Mouse (Mus musculus) left cerebral cortex, postnatal 4 days (tissue): ENCODE data around the gene Dlg2. TPM values are rescaled to one million over a fixed set of nuclear protein-coding genes. Genes with fewer than 3 reads are reported as not detected.
"Not testable (repeated sequence)": the region's sequence is repeated elsewhere in the genome, so short reads cannot be mapped to it uniquely, and the experiment has no call there.

Source experiments
- DNase-seq: peaks from one replicate; pipeline ENCODE4 v3.0.0-alpha.2; 2022
- intact Hi-C: fragments of 180-260 bp; cut with DNase I; formaldehyde crosslinking; loops from one replicate; pipeline ENCODE4 v1.15.1; 2025
- total RNA-seq, 2 experiments: library from RNA; stranded (reverse); gene quantifications; 2 replicates each; pipeline ENCODE4 v1.2.3; 2021

The Dlg2 gene
- total RNA-seq, 2 experiments from 2014 or later: 316 to 332 TPM

- DNase-seq: no peak
- intact Hi-C loops: no loop called here
These were observed 315.1 kb downstream of the Dlg2 start for GRCm38 (mm10) chr7:90791522-90791921.

DNA sequence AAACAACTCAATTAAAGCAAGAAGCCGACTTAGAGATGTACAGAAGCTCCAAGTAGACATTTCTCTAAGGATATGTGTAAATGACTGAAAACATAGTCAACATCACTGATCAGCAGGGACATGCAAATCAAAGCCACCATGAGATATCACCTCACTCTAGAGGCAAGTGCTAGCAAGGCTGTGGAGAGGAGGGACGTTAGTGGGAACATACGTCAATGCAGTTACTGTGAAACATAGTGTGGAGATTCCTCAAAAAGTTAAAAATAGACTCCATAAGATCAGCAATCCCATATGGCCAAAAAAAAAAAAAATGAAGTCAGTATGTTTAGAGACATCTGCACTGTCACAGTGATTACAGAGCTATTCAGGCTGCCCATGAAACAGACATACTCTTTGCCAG lies 349.2 kb downstream of the Dlg2 start:
- DNase-seq: no peak
- intact Hi-C loops: no loop called here

DNA sequence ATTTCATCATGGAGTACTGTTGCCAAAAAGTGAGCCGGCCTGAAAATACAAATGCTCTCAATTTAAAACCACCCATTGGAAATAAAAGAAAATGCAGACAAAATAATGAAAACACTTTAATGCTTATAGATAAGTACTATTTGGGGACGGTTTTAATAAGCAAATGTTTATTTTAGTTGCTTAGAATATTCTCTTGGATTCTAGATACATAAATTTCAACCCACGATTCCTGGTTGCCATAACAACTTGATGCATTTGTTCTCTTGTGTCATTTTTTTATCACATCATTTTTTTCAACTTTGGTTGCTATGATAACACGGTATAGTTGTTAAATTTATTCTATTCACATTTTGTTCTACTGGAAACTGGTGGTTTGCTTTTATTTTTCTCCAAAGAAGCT lies 364.8 kb downstream of the Dlg2 start:
- intact Hi-C loops: no loop called here
- DNase-seq: no peak

DNA sequence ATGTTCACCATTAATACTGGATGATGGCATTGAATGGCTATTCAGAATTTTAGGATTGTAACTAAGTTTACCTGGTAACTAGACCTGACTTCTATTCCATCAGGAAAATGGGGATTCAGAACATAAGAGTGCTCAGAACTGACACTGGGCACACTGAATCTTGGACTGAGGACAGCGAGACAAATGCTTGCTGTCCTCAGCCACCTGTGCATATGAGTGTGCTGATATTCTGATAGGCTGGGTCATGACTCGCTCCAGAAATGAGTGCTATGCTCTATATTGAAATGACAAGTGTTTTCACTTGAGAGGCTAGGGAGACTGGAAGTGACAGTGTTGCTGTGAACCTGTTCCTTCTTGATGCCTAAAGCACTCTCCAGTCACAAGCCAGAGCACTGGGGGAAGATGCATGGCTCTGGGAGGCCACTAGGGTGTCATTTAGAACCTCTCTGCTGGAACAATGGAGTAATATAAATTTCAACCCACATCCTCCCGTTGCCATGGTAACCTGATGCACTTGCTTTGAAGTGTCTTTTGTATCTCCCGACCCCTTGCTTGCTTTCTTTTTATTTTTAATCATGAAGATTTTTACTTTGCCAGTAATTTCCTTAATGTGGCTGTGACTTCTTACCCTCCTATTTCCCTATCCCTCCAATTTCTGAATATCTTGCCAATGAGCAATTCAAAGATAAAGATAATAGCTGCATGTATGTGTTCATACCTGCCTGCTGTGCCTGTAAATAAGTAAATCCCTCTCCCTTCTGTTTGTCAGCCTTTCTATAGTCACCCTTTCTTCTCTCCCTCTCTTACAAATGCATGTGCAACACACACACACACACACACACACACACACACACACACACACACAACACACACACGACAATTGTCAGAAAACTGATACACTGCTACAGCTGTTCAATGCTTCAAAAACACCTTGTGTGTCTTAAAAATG lies 367.1 kb downstream of the Dlg2 start:
- intact Hi-C loops: no loop called here
- DNase-seq: peak; percentile 1

GRCm38 (mm10) chr7:90876796-90877195 lies 400.3 kb downstream of the Dlg2 start:
- intact Hi-C loops, DNase-seq: not testable (repeated sequence)

GRCm38 (mm10) chr7:90882740-90883139 lies 406.3 kb downstream of the Dlg2 start:
- DNase-seq: no peak
- intact Hi-C loops: no loop called here

DNA sequence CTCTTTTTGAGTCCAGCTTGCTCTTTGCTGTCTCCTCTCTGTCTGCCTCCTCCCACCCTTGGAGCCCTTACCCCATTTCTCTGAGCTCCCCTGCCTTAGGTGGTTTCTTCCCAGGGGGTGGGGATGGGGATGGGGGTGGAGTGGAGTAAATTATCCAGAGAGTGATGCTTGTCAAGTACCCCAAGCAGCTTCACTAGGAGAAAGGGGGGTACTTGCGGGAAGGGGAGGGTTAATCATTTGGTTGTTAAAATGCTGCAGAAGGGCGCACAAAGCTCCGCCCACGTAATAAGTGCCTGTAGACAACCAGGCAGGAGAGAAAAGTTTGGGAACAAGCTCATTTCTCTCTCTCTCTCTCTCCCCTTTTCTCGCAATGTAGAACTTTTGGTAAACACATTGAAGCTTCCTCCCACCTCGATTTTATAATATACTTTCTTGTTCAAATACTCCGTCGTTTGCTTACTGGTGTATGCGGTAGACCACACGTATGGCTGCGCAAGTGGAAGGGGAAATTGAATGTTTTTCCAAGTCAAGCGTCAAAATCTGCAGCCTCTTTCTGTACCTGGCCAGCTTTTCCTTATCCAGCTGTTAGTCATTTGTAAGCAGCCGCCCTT lies 410.0 kb downstream of the Dlg2 start:
- DNase-seq: peak; percentile 1
- intact Hi-C loops: no loop called here

DNA sequence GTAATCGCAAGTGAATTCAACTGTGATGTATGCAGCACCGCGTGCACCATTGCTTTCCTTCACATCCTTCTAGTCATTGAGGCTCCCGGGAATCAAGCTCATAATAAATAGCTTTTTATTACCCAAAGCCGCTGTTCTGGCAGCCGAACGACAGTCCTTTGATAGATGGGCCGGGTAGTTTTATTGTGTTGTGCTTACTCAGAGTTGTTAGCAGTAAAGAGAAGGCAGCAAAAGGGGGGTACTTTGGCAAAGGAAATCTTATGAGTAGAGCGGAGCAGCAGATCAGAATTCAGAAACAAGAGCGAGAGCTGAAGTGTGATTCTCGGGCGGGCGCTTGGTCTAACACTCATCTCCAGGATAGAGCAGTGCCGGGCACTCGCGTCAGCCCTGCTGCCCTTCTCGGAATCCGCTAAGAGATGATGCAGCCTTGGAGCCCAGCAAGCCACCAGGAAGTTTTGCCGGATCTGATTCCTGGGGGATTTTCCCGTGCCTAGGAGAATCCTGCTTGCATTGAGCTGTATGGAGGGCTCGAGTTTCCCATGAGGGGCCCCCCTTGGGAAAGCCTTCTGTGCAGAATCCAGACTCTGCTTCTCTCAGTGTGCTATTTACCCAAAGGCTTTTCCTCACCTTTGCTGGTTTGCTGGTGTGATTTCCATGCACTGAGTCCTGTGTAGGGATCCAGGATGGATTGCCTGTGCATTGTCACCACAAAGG lies 410.7 kb downstream of the Dlg2 start:
- intact Hi-C loops: no loop called here
- DNase-seq: peak; percentile 26

- no peak for DNase-seq
These were observed 451.0 kb downstream of the Dlg2 start for GRCm38 (mm10) chr7:90927441-90927840.

DNA sequence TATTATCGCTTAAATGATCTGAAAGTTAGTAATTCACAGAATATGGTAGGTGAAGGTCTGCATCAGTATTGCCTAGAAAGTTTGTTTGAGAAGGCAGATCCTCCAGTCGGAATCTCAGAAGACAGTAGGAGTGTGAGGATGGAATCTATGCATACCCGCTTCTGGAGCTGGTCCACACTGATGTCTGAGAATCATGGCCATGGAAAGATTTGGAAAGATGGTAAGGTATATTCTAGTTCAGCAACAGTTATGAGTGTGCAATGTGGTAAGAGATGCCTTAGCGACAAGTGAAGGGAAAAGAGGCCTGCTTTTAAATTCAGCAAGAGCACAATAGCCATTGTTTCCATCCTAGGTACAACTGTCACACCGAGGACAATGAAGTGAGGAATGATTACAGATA lies 464.3 kb downstream of the Dlg2 start:
- intact Hi-C loops: no loop called here
- DNase-seq: no peak

More at GRCm38 (mm10) chr7:90927441-90927840, 451.0 kb downstream of the Dlg2 start:
- intact Hi-C loops: no loop called here

DNA sequence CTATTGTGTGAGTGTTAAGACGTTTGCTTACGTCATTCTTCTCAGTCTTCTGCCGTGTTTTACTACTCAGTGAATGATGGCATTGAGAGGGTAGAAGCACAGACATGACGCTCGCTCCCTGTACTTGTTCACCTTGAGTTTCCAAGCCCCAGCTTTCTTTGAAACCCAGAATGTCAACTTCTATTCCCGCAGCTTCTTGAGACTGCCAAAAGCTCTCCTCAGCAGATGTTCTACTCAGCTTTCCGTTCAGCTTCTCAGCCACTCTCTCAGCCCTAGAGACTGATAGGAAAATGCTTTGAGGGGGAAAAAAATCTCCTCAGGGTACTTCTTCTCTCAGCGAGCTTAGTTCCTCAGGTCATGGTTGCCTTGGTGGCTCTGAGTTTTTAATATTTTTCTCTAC lies 470.6 kb downstream of the Dlg2 start:
- no peak for DNase-seq
- intact Hi-C loops: no loop called here

DNA sequence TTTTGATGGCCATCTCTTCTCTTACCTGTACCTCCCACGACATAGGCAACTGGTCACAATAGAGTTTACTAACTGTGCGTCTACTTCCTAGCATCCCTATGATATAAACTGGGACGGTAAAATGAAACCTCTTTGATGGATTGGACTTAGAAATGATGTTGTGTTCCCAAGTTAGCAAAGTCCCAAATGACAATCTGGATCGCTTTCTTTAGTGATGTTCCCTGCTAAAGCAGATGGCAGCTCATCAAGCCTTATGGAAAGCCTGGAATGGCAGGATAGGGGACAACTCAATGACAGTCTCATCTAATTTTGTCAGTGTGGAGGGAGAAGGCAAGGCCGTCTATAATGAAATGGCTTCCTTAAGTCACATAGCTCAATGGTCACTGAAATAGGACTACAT lies 472.7 kb downstream of the Dlg2 start:
- no peak for DNase-seq
- intact Hi-C loops: no loop called here

DNA sequence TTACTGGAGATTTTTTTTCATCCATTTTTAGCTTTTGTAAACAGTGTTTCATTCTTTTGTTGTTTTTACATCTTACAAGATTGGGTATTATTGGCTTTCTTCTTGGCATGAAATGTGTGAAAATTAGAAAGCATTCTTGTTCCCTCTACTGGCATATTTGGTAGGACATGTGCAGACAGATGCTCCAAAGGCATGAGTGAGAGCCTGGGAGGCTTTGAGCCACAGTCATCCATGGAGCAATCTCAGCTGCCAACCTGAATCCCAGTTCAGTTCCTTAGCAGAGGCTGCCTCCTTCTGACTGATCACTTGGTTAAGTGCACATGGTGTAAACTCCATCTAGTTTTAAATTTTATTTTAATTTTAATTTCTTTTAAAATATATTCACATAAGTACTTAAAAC lies 500.8 kb downstream of the Dlg2 start:
- DNase-seq: no peak
- intact Hi-C loops: no loop called here

- intact Hi-C loops: no loop called here
- DNase-seq: no peak
These were observed 505.6 kb downstream of the Dlg2 start for GRCm38 (mm10) chr7:90982069-90982468.

DNA sequence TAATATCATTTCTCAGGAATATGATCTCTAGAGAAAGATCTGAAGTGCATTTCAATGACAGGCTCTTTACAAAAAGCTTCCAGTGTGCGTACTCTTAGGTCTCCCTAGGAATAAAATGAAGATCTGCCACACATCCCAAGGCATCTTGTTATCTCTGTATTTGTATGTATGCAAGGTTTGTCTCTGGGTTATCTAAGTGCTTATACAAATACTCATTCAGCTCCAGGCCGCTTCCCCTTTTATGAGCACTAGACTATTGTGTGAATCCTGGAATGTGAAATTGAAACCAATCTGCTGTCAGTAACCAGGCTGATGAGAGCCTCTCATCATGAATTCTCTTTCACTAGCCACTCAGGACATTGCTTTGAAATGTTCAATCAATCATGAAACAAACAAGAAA lies 534.2 kb downstream of the Dlg2 start:
- no peak for DNase-seq
- intact Hi-C loops: no loop called here

DNA sequence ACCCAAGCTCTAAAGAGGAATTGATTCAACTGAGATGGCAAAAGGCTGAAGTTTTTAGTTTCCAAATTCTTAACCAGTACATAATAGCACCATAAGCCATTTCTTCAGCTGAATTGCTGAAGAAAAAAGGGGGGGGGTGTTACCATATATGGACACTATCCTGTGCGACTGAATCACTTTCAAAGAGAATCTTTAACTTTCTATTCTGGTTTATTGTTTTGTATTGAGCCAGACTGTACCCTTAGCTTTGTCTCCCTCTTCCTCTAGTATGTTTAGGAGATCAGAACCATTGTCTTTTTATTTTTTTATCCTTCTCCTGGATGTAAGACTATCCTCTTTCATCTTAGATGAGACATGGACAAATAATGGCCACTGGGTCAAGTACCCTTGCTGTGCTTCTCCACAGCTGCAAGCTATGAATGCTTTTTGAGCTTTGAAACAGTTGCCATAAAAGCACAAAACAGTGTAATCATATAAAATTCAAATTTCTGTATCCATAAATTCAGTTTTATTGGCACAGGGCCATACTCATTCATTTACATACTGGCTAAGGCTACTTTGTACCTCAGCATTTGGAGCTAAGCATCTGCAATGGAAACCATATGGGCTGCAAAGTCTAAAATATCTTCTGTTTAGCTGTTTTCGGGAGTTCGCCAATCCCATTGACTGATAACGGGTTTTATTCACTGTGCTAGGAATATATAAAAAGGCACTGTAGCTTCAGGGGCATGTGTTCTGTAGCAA lies 568.7 kb downstream of the Dlg2 start:
- no peak for DNase-seq
- intact Hi-C loops: no loop called here

DNA sequence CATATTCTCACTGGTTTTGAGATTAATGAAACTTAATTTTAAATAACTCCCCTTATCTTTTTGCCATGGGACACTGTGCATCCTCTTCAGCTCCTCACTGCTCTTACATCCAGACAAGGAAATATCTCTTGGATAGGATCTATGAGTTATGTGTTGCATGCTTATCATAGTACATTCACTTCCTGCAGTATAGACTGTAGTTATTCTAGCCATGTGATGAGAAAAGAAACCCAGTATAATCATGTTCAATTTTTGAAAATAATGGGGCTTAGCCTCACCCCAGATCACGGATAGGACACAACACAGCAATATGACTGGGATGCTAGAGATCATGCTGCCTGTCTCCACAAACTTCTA lies 569.2 kb downstream of the Dlg2 start:
- DNase-seq: no peak
- intact Hi-C loops: no loop called here

- intact Hi-C loops: no loop called here
- DNase-seq: no peak
These were observed 587.0 kb downstream of the Dlg2 start for GRCm38 (mm10) chr7:91063297-91064040.

DNA sequence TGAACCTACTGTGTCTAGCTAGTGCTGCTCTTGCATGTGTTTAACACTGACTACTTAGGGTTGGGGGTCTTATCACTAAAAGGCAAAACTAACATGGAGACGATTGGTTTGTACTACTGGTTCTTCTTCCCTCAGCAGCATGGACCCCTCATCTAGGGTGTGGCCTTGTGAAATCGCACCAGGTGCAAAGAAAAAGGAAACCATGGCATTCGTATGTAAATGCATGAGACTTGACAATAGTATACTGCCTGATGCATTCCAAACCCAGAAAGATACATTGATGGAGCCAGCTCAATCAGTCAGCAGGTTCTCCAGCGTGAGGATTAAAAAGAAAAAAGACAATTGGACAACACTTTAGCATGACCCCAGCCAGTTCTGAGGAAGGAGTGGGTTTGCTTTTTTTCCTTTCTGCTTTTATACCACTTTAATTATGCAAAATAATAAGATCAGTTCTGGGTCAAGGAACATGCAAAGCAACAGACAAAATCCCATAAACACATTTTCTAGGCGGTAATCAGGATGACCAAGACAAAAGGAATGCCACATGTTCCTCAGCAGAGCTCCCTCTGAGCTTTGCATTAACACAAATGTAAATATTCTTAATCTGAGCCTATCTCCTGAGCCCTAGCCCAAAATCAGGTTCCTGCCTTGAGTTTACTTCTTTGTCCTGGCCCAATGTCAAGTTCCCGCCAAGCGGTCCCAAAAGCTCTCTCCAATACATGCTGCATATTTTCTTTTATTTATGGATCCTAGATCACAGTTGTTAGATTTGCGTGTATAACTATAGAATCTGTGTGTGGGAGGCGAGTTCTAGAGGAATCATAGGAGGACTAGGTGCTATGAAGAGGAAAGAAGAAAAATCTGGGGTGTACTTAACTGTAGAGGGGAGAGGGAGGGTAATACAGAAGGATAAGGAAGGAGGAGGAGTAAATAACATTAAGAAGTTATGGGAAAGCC lies 595.6 kb downstream of the Dlg2 start:
- no peak for DNase-seq
- intact Hi-C loops: loop anchor here (5.0 kb wide), 1 partner anchor 225 kb away; no protein-coding TSS in a partner anchor
